Mouse (Mus musculus) heart, embryonic 10.5 days (tissue): Measurements from ENCODE around the gene Gata2. TPM values are rescaled to one million over a fixed set of nuclear protein-coding genes. Genes with fewer than 3 reads are reported as not detected.

ENCODE experiments used
- polyA plus RNA-seq: library from polyadenylated mRNA; unstranded; fragments of >200 nt; fragmentation: Nextera tagmentation; extraction: Ambion mirVana; gene quantifications from 2 replicates; pipeline ENCODE4 v1.2.1, GENCODE M21; 2016

The Gata2 gene
- polyA plus RNA-seq, 1 experiment from 2014 or later, result 24.8 TPM

Other genes starting within 250 kb of the Gata2 start
- 11.1 and 18.7 TPM in 2 replicates for gene H1fx, start 212.3 kb upstream of the Gata2 start, polyA plus RNA-seq
- gene Rab7, start 148.6 kb upstream of the Gata2 start, polyA plus RNA-seq, result 217 and 229 TPM in 2 replicates
- 268 and 346 TPM in 2 replicates for gene Rpn1, start 109.4 kb upstream of the Gata2 start, polyA plus RNA-seq
- not detected in 2 replicates for gene Dnajb8, start 28.4 kb downstream of the Gata2 start, polyA plus RNA-seq